ENCODE assay signal across 21 mouse cellular contexts in the genomic region with DNA sequence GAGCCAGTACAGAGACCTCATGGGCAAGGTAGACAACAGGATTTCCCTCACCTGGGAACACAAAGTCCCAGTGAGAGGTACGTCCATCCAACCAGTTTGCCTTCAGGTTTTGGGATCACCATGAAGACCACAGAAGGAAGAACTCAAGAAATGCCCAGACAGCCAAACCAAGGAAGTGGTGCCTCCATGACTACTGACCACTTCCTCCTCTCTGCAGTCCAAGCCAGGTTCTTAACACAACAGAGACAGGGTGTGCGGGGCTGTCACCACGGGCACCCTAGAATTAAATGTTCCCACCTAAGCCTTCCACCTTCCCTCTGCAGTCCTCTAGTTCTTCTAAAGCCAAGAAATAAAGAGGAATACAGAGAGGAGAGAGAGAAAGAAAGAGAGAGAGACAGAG.
"Had no signal": no experiment of that assay in that cellular context is flagged by ENCODE, and none has a peak within 500 bp of the region (broad histone marks: within the 10 kb centered on the region; RNA-seq: fewer than 3 reads in every experiment).

No protein-coding gene starts in this region.

- H3K4me3 ChIP-seq: heart, embryonic 10.5 days; heart, embryonic 12.5 days; hindbrain, embryonic 13.5 days; hindbrain, embryonic 15.5 days; intestine, embryonic 15.5 days; limb, embryonic 10.5 days; limb, embryonic 12.5 days had no signal

- DNase-seq: gastrocnemius, postnatal 14 days; gastrocnemius, postnatal 36 days; heart, adult 18-20 months; heart, postnatal 10 days; heart, postnatal 4 days; kidney, adult 18-20 months; kidney, adult 8-10 months; kidney, postnatal 10 days; kidney, postnatal 25 days; layer of hippocampus, adult 9-11 months; layer of hippocampus, postnatal 36 days; liver had no signal

- H3K9me3 ChIP-seq: heart, embryonic 10.5 days; heart, embryonic 12.5 days; hindbrain, embryonic 13.5 days; hindbrain, embryonic 15.5 days; intestine, embryonic 15.5 days; limb, embryonic 10.5 days; limb, embryonic 12.5 days had no signal

- ATAC-seq: hindbrain, postnatal 0 days; intestine, embryonic 15.5 days; intestine, postnatal 0 days had no signal

- H3K36me3 ChIP-seq: hindbrain, embryonic 15.5 days; intestine, embryonic 15.5 days had no signal

- H3K27me3 ChIP-seq: heart, embryonic 12.5 days; hindbrain, embryonic 13.5 days; hindbrain, embryonic 15.5 days; intestine, embryonic 15.5 days; limb, embryonic 12.5 days had no signal

- H3K4me1 ChIP-seq: hindbrain, embryonic 15.5 days; intestine, embryonic 15.5 days; limb, embryonic 10.5 days had no signal

- H3K27ac ChIP-seq: heart, embryonic 10.5 days; hindbrain, embryonic 13.5 days; hindbrain, embryonic 15.5 days; hindbrain, postnatal 0 days; intestine, embryonic 15.5 days; limb, embryonic 10.5 days; limb, embryonic 12.5 days had no signal
